Mouse (Mus musculus) mesoderm, embryonic 11.5 days (tissue): ENCODE measurements around the gene Ier2.
"Not testable (repeated sequence)": the region's sequence is repeated elsewhere in the genome, so short reads cannot be mapped to it uniquely, and the experiment has no call there.

Experiments
- DNase-seq: peaks from one replicate; pipeline ENCODE4 v3.0.0-alpha.2; 2012; ENCODE audit warnings: low read depth, low spot score

The Ier2 gene

GRCm38 (mm10) chr8:84698288-84698687 is 35.6 kb upstream of the Ier2 start:
- DNase-seq = no peak

GRCm38 (mm10) chr8:84697166-84698130 is 34.8 kb upstream of the Ier2 start:
- no peak for DNase-seq

GRCm38 (mm10) chr8:84695140-84695539 is 32.5 kb upstream of the Ier2 start:
- no peak for DNase-seq

- no peak for DNase-seq
Measured at GRCm38 (mm10) chr8:84693332-84693731, 30.7 kb upstream of the Ier2 start.

DNA sequence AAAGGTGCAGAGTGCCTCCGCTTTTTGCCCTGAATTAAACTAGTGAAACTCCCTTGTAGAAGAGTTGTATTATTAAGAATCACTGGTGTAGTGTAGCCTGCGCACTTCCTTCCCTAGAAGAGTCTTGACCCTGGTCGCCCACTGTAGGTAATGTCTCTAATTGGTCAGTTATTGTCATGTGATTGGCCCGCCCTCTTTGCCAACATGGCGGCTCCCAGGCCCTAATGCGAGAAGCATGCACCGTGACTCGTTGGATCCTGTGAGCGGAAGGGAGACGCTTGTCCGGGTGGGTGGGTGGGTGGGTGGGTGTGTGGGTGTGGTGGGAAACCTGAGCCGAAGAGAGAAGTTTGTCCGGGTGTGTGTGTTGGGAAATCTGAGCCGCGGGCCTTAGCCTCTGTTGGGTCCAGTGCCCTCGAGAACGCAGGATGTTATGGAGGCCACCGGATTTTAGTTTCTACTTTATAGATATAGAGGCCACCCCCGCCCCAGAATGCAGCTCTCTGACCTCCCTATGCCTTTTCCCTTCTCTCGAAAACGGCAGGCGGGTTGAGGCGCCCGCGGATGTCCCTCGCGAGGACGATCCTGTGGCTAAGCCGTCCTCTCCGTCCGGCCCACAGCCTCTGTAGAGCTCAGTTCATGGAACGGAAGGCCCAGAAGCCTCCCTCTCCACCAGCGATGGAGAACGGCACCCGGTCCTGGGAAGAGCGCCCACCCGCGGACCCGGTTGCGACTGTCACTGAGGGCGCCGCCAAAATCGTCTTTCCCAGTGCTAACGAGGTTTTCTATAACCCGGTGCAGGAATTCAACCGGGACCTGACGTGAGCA is 26.7 kb upstream of the Ier2 start:
- DNase-seq = peak; percentile 87

- DNase-seq = peak; percentile 91
Measured at GRCm38 (mm10) chr8:84687705-84688100, 25.1 kb upstream of the Ier2 start, which contains the start of gene Nacc1. TSS of gene Nacc1 (minus strand) at chr8:84687862.

DNA sequence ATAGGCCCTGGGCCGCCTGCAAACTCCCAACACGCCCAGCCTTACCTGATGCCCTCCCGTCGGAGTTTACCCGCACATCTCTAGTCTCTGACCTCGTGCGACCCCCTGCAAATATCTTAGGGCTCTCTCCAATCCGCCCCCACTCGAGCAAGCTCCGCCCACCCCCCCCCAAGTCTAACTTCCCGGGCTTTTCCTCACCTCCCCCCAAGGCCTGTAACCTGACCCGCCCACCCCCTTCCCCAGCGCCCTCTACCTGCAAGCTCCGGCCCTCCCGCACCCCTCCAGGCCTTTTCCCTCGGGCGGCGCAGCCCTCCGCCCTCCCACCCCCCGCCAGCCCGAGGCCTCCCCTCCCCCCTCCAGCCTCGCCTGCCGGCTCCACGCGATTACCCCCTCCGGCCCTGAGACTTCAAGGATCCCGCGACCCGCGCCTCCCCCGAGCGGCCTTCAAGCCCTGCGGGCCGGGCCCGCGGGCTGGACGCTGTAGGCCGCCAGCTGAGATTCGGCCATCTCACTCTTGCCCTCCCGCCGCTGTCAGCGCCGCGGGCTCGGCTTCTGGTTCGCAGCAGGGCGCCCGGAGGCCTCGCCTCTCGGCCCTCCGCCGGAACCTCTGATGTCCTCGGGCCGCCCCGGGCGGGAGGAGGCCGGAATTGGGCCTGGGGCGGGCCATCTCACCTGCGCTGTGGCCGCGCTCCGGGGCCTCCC is 24.5 kb upstream of the Ier2 start:
- DNase-seq = peak; percentile 63

GRCm38 (mm10) chr8:84686191-84687002 is 23.7 kb upstream of the Ier2 start, which contains the start of gene Trmt1:
TSS of gene Trmt1 (plus strand) at chr8:84686307.
- peak; percentile 23 for DNase-seq

GRCm38 (mm10) chr8:84684537-84684936 is 21.9 kb upstream of the Ier2 start:
- no peak for DNase-seq

DNA sequence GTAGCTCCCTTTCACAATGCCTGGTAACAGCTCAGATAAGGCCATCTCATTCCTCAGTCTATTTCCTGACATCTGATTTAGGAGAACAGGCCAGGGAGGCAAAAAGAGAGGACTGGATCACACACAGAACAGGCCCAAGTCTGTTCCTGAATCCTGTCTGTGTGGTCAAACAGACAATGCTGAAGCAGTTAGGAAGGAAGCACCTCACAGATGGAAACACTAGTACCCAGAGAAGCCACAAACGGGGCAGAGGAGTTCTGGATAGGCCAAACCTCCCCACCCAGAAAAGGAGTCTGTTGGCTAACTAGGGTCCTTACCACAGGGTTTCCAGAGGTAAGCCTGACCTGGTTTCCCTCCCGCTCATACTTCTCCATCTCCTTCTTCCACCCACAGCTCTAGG is 19.6 kb upstream of the Ier2 start:
- DNase-seq = no peak

- DNase-seq = no peak
Measured at GRCm38 (mm10) chr8:84681476-84681875, 18.8 kb upstream of the Ier2 start.

GRCm38 (mm10) chr8:84677305-84677704 is 14.7 kb upstream of the Ier2 start:
- no peak for DNase-seq

DNA sequence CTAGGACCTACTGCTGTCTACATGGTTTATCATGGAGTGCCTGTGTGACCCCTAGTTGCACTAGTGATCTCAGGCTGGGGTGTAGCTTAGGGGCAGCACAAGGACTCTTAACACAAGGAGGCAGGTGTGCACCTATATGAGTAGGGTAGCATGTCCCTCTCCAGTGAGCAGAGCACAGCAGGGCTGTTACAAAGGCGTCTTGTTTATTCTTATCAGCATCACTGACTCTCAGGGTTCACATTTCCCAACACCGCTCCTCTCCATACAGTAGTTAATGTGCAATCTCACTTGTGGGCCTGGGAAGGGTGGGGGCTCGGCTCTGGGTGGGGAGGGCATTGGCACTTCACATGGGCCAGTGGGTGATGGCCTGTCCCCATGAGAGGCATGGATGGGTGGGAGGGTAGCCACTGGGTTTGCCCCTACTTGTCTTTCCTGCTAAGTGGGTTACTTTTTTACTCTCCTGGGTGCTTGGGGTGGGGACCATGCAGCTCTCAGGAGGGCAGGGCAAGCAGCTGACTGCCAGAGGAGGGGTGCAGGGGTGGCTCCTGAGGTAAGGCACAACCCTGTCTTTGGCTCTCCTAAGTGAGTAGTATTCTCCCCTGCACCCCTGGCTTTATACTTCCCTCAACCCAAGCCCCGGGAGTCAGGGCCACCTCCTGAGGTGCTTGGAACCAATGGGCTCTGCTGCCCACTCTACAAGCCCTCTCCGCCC is 7.8 kb upstream of the Ier2 start:
- not testable (repeated sequence) for DNase-seq

- DNase-seq = no peak
Measured at GRCm38 (mm10) chr8:84668731-84669485, 6.3 kb upstream of the Ier2 start.

GRCm38 (mm10) chr8:84668081-84668480 is 5.4 kb upstream of the Ier2 start:
- no peak for DNase-seq

DNA sequence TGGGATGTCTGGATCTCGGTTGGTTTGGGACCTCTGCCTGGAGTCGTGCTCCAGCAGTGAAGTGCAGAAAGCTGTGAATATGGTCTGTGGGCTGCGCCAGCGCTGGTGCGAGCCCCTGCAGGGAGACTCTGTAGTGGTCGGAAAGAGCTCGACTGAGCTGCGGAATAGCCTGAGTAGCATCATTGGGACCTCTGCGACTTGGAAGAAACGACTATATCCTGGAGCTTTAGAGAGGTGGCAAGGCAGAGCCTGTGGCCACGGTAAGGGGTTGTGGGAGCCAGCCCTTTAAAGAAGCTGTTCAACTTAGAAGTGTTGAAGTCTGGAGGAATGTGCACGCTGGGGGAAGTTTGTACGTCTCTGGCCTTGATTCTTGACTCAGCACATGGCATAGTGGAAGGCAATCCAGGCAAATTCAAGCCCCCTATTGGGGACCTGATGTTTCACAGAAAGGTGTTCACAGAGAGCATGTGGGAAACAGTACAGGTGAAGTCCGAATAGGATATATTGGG is 2.8 kb upstream of the Ier2 start:
- DNase-seq = no peak

GRCm38 (mm10) chr8:84664566-84665384 is 2.1 kb upstream of the Ier2 start:
- DNase-seq = peak; percentile 69
